Mouse (Mus musculus): ENCODE results near the gene Fbln5. TPM values are rescaled to one million over a fixed set of nuclear protein-coding genes. Genes with fewer than 3 reads are reported as not detected.
A peak's percentile ranks its signal among the peaks of the same experiment; 100 is the strongest.

The Fbln5 gene
- total and polyA plus RNA-seq, 2 experiments = 3.6 to 4.8 TPM

DNA sequence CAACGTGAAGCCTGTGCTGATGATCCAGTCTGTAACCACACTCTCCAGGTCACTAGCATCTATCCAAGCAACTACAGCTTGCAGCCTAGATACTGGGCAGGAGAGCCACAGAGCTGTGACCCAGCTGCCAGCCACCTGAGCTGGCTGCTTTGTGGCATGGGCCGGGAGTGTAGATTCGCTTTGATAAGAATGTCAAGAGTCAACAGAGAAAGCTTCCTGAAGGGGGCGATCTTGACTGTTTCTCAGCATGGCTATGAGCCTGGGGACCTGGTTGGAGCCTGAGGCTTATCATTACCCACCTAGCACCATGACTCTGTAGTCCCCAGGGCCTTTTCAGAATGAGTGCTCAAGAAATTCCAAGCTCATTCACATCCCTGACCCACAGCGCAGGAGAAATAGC, 2.0 kb downstream of the Fbln5 start:
- peaks cover 2% of the 10 kb centered on the region for H3K4me1 ChIP-seq (ENCODE audit: control insufficient read depth, insufficient read depth, low read length)
- DNase-seq (ENCODE audit: extremely low read depth, low read depth, low spot score) = no peak
- no peak overlapping the region for H3K27ac ChIP-seq (replicated peaks; ENCODE audit: insufficient read depth, low read depth, low read length)
- no peaks in the 10 kb centered on the region for H3K27me3 ChIP-seq (ENCODE audit: control insufficient read depth, insufficient read depth, low read length)
- TF ChIP-seq CTCF (IDR thresholded peaks at IDR 0.05; ENCODE audit: low read depth, low read length) (0 out of 2 replicates have a peak, but pooled peaks have one; percentile 4), POLR2A (IDR thresholded peaks at IDR 0.05; ENCODE audit: extremely low read depth, insufficient read depth, low read length) (no peak)
- H3K36me3 ChIP-seq (ENCODE audit: control insufficient read depth, insufficient read depth, low read length) = no peaks in the 10 kb centered on the region
- H3K79me2 ChIP-seq (ENCODE audit: control insufficient read depth, insufficient read depth, low read length) = no peaks in the 10 kb centered on the region
- H3K9ac ChIP-seq (ENCODE audit: low read depth, low read length) = no peak overlapping the region
- WGBS = 66% methylated on average over 5 of the region's 5 CpGs
- no peak overlapping the region for H3K4me3 ChIP-seq (ENCODE audit: insufficient read depth, low read depth, low read length)

DNA sequence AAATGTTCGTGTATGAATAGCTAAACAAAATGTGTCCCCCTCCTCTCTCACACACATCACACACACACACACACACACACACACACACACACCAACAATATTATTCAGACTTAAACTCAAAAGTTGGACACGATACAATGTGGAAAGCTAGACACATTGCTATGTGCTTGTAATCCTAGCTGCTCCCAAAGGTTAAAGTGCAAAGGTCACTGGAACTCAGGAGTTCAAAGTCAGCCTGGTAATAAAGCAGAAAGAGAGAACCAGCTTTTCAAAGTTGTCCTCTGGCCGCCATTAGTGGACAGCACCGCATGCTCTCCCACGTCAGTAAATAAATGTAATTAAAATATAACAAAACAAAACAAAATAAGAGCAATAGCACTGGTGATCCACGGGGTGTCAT, 3.1 kb downstream of the Fbln5 start:
- Histone ChIP-seq H3K4me1 (ENCODE audit: control insufficient read depth, insufficient read depth, low read length) (peaks cover 2% of the 10 kb centered on the region), H3K27me3 (ENCODE audit: control insufficient read depth, insufficient read depth, low read length) (no peaks in the 10 kb centered on the region), H3K79me2 (ENCODE audit: control insufficient read depth, insufficient read depth, low read length) (no peaks in the 10 kb centered on the region), H3K9ac (ENCODE audit: low read depth, low read length) (no peak overlapping the region), H3K36me3 (ENCODE audit: control insufficient read depth, insufficient read depth, low read length) (no peaks in the 10 kb centered on the region), H3K27ac (replicated peaks; ENCODE audit: insufficient read depth, low read depth, low read length) (no peak overlapping the region), H3K4me3 (ENCODE audit: insufficient read depth, low read depth, low read length) (no peak overlapping the region)
- peak; percentile 77 for DNase-seq (ENCODE audit: extremely low read depth, low read depth, low spot score)
- TF ChIP-seq CTCF (IDR thresholded peaks at IDR 0.05; ENCODE audit: low read depth, low read length) (no peak), POLR2A (IDR thresholded peaks at IDR 0.05; ENCODE audit: extremely low read depth, insufficient read depth, low read length) (no peak)
- 45% methylated on average over 6 of the region's 6 CpGs for WGBS

DNA sequence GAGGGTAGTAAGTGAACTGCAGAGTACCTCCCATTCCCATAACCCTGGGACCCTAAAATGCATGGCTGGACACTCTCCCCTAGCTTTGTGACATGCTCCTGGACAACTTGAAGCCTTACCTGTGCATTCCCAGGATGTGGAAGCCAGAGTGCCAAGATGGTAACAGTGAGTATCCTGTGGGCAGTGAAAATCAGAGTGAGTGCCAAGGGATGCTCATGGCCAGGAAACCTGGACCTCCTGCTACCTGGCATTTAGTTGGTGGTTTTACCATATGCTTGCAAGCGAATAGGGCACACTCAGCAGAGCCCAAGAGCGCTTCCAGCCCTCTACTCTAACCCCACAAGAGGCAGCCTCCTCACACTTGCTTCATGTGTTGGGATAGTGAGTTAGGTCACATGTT, 4.4 kb downstream of the Fbln5 start:
- DNase-seq (ENCODE audit: extremely low read depth, low read depth, low spot score) = no peak
- H3K9ac ChIP-seq (ENCODE audit: low read depth, low read length) = no peak overlapping the region
- H3K27ac ChIP-seq (replicated peaks; ENCODE audit: insufficient read depth, low read depth, low read length) = no peak overlapping the region
- 95% methylated on average over 2 of the region's 2 CpGs for WGBS
- no peak overlapping the region for H3K4me3 ChIP-seq (ENCODE audit: insufficient read depth, low read depth, low read length)
- peaks cover 2% of the 10 kb centered on the region for H3K4me1 ChIP-seq (ENCODE audit: control insufficient read depth, insufficient read depth, low read length)
- H3K27me3 ChIP-seq (ENCODE audit: control insufficient read depth, insufficient read depth, low read length) = no peaks in the 10 kb centered on the region
- no peaks in the 10 kb centered on the region for H3K36me3 ChIP-seq (ENCODE audit: control insufficient read depth, insufficient read depth, low read length)
- H3K79me2 ChIP-seq (ENCODE audit: control insufficient read depth, insufficient read depth, low read length) = no peaks in the 10 kb centered on the region
- TF ChIP-seq CTCF (IDR thresholded peaks at IDR 0.05; ENCODE audit: low read depth, low read length) = no peak
- TF ChIP-seq POLR2A (IDR thresholded peaks at IDR 0.05; ENCODE audit: extremely low read depth, insufficient read depth, low read length) = no peak

DNA sequence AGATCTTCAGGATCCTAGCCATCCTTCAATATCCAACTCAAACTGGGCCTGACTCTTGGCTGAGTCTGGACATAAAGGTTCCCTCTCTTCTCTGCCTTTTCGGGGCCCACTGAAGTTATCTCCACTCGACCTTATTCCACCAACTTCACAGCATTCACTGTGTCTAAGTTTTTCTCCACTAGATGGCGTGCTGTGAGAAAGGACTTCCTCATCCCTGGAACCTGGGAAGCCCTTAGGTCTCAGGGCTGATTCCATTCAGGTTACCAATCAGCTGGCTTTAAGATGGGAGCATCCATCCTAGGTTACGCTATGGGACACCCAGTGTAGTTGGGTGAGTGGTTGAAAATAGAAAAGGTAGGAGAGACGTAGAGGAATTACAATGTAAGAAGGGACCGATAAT, 7.7 kb downstream of the Fbln5 start:
- H3K79me2 ChIP-seq (ENCODE audit: control insufficient read depth, insufficient read depth, low read length) = no peaks in the 10 kb centered on the region
- H3K4me1 ChIP-seq (ENCODE audit: control insufficient read depth, insufficient read depth, low read length) = no peaks in the 10 kb centered on the region
- DNase-seq (ENCODE audit: extremely low read depth, low read depth, low spot score) = peak; percentile 19
- H3K9ac ChIP-seq (ENCODE audit: low read depth, low read length) = no peak overlapping the region
- TF ChIP-seq POLR2A (IDR thresholded peaks at IDR 0.05; ENCODE audit: extremely low read depth, insufficient read depth, low read length) (no peak), CTCF (IDR thresholded peaks at IDR 0.05; ENCODE audit: low read depth, low read length) (no peak)
- H3K36me3 ChIP-seq (ENCODE audit: control insufficient read depth, insufficient read depth, low read length) = no peaks in the 10 kb centered on the region
- H3K4me3 ChIP-seq (ENCODE audit: insufficient read depth, low read depth, low read length) = no peak overlapping the region
- H3K27ac ChIP-seq (replicated peaks; ENCODE audit: insufficient read depth, low read depth, low read length) = no peak overlapping the region
- WGBS = 53% methylated on average over 6 of the region's 6 CpGs
- no peaks in the 10 kb centered on the region for H3K27me3 ChIP-seq (ENCODE audit: control insufficient read depth, insufficient read depth, low read length)

DNA sequence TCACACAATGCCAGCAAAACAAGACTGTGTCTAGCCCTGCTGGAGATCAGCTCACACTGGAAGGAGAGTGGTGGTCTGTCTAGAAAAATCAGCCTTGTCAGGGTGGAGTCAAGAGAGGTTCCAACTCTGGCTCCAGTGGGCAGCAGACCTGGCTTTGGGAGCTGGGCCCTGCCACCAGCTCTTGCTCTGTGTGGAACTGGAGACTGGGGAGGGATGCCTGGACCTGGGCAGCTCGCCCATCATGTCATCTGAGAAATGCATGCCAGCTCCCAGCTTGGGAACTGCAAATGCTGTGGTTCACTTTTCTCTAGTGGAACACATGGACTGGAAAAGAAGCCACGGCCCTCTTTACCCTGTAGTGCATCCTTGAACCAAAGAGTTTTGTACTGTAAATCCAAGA, 8.3 kb downstream of the Fbln5 start:
- Histone ChIP-seq H3K9ac (ENCODE audit: low read depth, low read length) (no peak overlapping the region), H3K4me3 (ENCODE audit: insufficient read depth, low read depth, low read length) (no peak overlapping the region), H3K79me2 (ENCODE audit: control insufficient read depth, insufficient read depth, low read length) (no peaks in the 10 kb centered on the region), H3K27ac (replicated peaks; ENCODE audit: insufficient read depth, low read depth, low read length) (no peak overlapping the region), H3K4me1 (ENCODE audit: control insufficient read depth, insufficient read depth, low read length) (no peaks in the 10 kb centered on the region), H3K27me3 (ENCODE audit: control insufficient read depth, insufficient read depth, low read length) (no peaks in the 10 kb centered on the region), H3K36me3 (ENCODE audit: control insufficient read depth, insufficient read depth, low read length) (no peaks in the 10 kb centered on the region)
- no peak for TF ChIP-seq POLR2A (IDR thresholded peaks at IDR 0.05; ENCODE audit: extremely low read depth, insufficient read depth, low read length)
- TF ChIP-seq CTCF (IDR thresholded peaks at IDR 0.05; ENCODE audit: low read depth, low read length) = no peak
- DNase-seq (ENCODE audit: extremely low read depth, low read depth, low spot score) = no peak
- 44% methylated on average over 2 of the region's 2 CpGs for WGBS

DNA sequence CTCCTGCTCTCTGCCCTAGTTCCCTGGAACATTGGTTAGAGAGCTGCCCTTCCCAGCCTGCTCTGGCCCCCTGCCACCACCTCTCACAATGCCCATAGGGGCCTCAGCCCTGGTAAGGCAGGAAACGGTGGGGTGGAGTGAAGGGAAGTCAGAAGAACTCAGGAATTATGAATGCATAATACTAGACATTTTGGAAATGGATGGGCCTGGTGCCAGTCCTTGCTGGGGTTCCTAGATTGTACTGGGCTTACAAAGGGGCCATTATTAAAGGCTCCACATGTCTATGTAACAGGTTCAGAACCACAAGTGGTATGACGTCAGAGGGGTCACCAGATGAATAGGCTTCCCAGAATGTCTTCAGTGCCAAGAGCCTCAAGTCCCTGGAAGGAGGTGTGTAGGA, 11.5 kb downstream of the Fbln5 start:
- Histone ChIP-seq H3K9ac (ENCODE audit: low read depth, low read length) (no peak overlapping the region), H3K36me3 (ENCODE audit: control insufficient read depth, insufficient read depth, low read length) (no peaks in the 10 kb centered on the region), H3K27ac (replicated peaks; ENCODE audit: insufficient read depth, low read depth, low read length) (no peak overlapping the region), H3K4me1 (ENCODE audit: control insufficient read depth, insufficient read depth, low read length) (no peaks in the 10 kb centered on the region), H3K27me3 (ENCODE audit: control insufficient read depth, insufficient read depth, low read length) (no peaks in the 10 kb centered on the region), H3K79me2 (ENCODE audit: control insufficient read depth, insufficient read depth, low read length) (no peaks in the 10 kb centered on the region), H3K4me3 (ENCODE audit: insufficient read depth, low read depth, low read length) (no peak overlapping the region)
- WGBS = 65% methylated on average over 2 of the region's 2 CpGs
- DNase-seq (ENCODE audit: extremely low read depth, low read depth, low spot score) = no peak
- TF ChIP-seq CTCF (IDR thresholded peaks at IDR 0.05; ENCODE audit: low read depth, low read length) (no peak), POLR2A (IDR thresholded peaks at IDR 0.05; ENCODE audit: extremely low read depth, insufficient read depth, low read length) (no peak)
